Mouse (Mus musculus) stomach, postnatal 0 days (tissue): ENCODE measurements at regions not wholly inside any gene's neighbourhood (a gene's known extent, or its start where the extent isn't known, plus 50 kb on each side); places are given as distances from the start of the nearest gene placed in this dataset.

ENCODE experiments used
- CTCF ChIP-seq: IDR thresholded peaks from 2 replicates; pipeline ENCODE4 v1.5.1; 2016; ENCODE audit warnings: antibody characterized with exemption, low read depth, mild to moderate bottlenecking, moderate library complexity
- EP300 ChIP-seq: optimal IDR thresholded peaks from 2 replicates; pipeline ENCODE3; 2016; ENCODE audit warnings: antibody characterized with exemption

DNA sequence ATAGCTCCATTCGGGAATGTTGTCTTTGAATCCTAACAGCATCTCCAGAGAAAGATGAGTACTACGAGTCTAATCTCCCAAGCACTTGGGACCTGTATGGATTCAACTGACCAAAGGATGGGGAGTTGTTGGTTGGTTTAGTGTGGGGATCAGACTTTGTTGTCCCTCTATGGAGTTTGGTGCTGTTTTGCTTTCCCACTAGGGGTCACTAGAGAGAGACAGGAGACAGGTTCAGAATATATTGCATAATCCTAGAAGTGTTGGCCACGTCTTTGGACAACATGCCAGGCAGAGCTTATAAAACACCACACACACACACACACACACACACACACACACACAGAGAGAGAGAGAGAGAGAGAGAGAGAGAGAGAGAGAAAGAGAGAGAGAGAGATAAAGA lies 118.6 kb upstream of the Ercc6l2 start:
- peak; percentile 76 for TF ChIP-seq CTCF
- TF ChIP-seq EP300, result no peak
